Mouse (Mus musculus): ENCODE results near the gene Zfp213.
A peak's percentile ranks its signal among the peaks of the same experiment; 100 is the strongest.
"Not testable (repeated sequence)": the region's sequence is repeated elsewhere in the genome, so short reads cannot be mapped to it uniquely, and the experiment has no call there.

Zfp213 gene

GRCm38 (mm10) chr17:23543325-23543724, 20.7 kb downstream of the Zfp213 start:
- DNase-seq: no peak

- DNase-seq: peak; percentile 50
These were observed 21.2 kb downstream of the Zfp213 start for GRCm38 (mm10) chr17:23542835-23543234.

- peak; percentile 43 for DNase-seq
These were observed 21.9 kb downstream of the Zfp213 start for GRCm38 (mm10) chr17:23542004-23542720.

GRCm38 (mm10) chr17:23540605-23541475, 23.2 kb downstream of the Zfp213 start:
- DNase-seq: peak; percentile 25

- no peak for DNase-seq
These were observed 23.9 kb downstream of the Zfp213 start for GRCm38 (mm10) chr17:23540106-23540505.

GRCm38 (mm10) chr17:23539608-23540007, 24.4 kb downstream of the Zfp213 start:
- DNase-seq: no peak

- peak; percentile 21 for DNase-seq
These were observed 25.6 kb downstream of the Zfp213 start for GRCm38 (mm10) chr17:23538299-23539015.

GRCm38 (mm10) chr17:23537554-23538255, 26.3 kb downstream of the Zfp213 start:
- DNase-seq: peak; percentile 30

- DNase-seq: not testable (repeated sequence)
These were observed 28.8 kb downstream of the Zfp213 start for GRCm38 (mm10) chr17:23535046-23535788.

- not testable (repeated sequence) for DNase-seq
These were observed 30.2 kb downstream of the Zfp213 start for GRCm38 (mm10) chr17:23533591-23534490.

- DNase-seq: not testable (repeated sequence)
These were observed 32.6 kb downstream of the Zfp213 start for GRCm38 (mm10) chr17:23531408-23531807.

GRCm38 (mm10) chr17:23522941-23523732, 40.9 kb downstream of the Zfp213 start:
- DNase-seq: not testable (repeated sequence)

- DNase-seq: no peak
These were observed 45.2 kb downstream of the Zfp213 start for GRCm38 (mm10) chr17:23518701-23519423.

All from retina, postnatal 1 day (tissue).